Mouse (Mus musculus): Measurements from ENCODE around the gene Golm1. TPM values are rescaled to one million over a fixed set of nuclear protein-coding genes. Genes with fewer than 3 reads are reported as not detected.
"Not testable (repeated sequence)": the region's sequence is repeated elsewhere in the genome, so short reads cannot be mapped to it uniquely, and the experiment has no call there.

The Golm1 gene
- 37.9 and 40.5 TPM in 2 replicates for polyA plus RNA-seq (2015; fragmentation: Nextera tagmentation; extraction: Ambion mirVana)

DNA sequence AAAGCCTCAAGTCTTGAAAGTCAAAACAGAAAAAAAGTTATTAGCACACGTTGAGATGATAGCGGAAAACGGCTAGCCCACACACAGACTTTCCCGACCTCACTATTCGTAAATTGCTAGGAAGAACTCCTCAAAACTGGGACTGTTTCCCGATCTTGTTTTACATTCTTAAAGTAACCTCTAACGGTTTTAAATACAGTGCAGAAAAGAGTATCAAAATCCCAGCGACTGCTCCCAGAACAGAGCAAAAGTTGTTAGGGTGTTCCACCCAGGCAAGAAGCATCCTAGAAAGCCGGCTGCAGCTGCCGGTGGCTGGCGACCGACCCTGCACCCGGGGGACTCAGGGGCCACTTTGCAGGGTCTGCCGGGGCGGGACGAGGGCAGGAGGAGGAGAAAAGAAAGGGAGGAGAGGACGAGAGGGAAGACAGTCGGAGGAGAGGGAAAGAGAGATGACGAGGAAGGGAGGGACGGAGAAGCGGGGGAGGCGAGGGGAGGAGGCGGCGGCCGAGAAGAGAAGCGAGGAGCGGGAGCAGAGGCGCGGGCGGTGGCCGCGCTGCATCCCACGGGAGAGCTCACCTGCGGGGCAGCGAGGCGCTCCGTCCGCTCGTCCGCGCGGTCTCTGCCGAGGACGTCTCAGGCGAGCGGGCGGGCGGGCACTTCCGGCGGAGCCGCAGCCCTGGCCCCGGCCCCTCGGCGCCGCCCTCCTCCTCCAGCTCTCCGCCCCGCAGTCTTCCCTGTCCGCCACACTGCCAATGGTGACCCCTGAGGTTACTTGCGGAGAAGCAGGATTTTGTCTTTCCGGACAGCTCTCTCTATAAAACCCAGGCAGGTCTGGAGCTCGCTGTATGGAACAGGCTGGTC lies at the start of gene Golm1:
Gene Golm1 (minus strand): TSS at position 661 of the 861 bp plus-strand sequence.
- Histone ChIP-seq H3K9me3 (replicated peaks) (no peaks in the 10 kb centered on the region), H3K27me3 (no peaks in the 10 kb centered on the region), H3K4me3 (replicated peaks) (peak within 1 kb of the TSS; percentile 83), H3K36me3 (no peaks in the 10 kb centered on the region), H3K4me1 (peaks cover 21% of the 10 kb centered on the region), H3K4me2 (peak within 1 kb of the TSS; percentile 79), H3K9ac (peak within 1 kb of the TSS; percentile 63), H3K27ac (peak within 1 kb of the TSS; percentile 86)
- ATAC-seq (replicated peaks; ENCODE audit: low FRiP score) = peak; percentile 88
- WGBS = under 1% methylated on average over 45 of the region's 61 CpGs

DNA sequence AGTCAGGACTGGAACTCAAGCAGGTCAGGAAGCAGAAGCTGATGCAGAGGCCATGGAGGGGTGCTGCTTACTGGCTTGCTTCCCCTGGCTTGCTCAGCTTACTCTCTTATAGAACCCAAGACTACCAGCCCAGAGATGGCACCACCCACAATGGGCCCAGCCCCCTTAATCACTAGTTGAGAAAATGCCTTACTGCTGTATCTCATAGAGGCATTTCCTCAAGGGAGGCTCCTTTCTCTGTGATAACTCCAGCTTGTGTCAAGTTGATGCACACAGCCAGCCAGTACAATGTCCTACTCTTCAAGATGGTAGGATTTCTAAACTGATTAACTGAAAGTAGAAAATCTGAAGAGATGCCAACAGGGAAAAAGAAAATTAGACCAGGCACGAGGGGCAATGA lies 46.5 kb upstream of the Golm1 start:
- H3K36me3 ChIP-seq; H3K27ac ChIP-seq; H3K9ac ChIP-seq; H3K9me3 ChIP-seq (replicated peaks); H3K4me1 ChIP-seq; H3K4me3 ChIP-seq (replicated peaks); ATAC-seq (replicated peaks; ENCODE audit: low FRiP score); H3K4me2 ChIP-seq: not testable (repeated sequence)
- H3K27me3 ChIP-seq = 0 out of 2 replicates have a peak, but pooled peaks cover 10% of the 10 kb centered on the region
- 78% methylated on average over 1 of the region's 1 CpGs for WGBS

DNA sequence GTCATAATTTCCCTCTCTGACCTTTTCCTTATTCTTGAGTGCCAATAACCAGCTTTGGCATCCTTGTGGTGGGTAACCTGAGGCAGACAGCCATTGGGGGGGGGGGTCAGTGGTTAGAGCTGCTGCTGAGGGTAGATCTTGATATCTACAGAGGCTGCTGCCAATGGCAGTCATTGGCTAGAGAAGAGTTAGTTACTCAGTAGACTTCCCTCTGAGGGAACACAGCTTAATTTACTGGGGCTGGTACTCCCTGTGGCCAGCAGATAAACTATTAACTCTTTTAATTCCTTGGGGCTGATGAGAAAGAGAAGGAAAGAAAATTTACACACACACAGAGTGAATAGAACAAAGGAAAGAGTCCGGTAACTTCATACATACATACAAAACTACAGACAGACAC lies 43.9 kb upstream of the Golm1 start:
- WGBS = 93% methylated on average over 1 of the region's 1 CpGs

DNA sequence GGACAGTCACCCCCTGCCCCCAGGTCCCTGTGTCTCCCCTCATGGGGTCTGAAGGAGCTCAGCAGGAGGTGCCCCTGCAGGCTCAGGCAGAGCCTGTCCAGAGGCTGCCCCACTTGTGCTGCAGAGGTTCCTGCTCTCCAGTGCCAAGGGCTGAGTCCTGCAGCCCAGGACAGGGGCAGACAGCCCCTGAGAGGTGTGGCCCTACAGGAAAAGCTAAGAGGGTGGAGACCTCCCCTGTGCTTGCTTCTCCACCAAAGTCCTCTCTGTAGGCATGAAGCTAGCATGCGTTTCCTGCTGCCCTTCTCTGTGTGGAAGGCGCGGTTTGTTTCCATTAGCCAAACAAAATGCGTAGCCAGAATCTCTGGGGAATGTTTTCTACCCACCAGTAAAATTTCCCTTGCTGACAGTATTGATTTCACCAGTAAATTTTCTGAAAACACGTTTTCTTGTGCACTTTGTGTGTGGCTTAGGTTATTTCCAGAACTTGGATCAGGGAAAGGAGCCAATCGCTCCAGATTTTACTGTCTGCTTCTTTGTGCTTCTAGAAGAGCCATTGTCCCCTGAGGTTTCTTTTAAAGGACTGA lies 43.3 kb upstream of the Golm1 start:
- 0 out of 2 replicates have a peak, but pooled peaks have one; percentile 15 for ATAC-seq (replicated peaks; ENCODE audit: low FRiP score)
- H3K27ac ChIP-seq; H3K27me3 ChIP-seq; H3K4me3 ChIP-seq (replicated peaks); H3K4me1 ChIP-seq; H3K36me3 ChIP-seq; H3K9me3 ChIP-seq (replicated peaks); H3K9ac ChIP-seq; H3K4me2 ChIP-seq: not testable (repeated sequence)
- 30% methylated on average over 6 of the region's 6 CpGs for WGBS

More for the DNA sequence above, 43.9 kb upstream of the Golm1 start:
- Histone ChIP-seq H3K4me3 (replicated peaks) (no peak overlapping the region), H3K36me3 (no peaks in the 10 kb centered on the region), H3K27ac (no peak overlapping the region), H3K4me1 (peaks cover 6% of the 10 kb centered on the region; the same call in 1 of the 2 replicates), H3K9me3 (replicated peaks) (no peaks in the 10 kb centered on the region), H3K9ac (no peak overlapping the region), H3K4me2 (no peak overlapping the region), H3K27me3 (no peaks in the 10 kb centered on the region)
- ATAC-seq (replicated peaks; ENCODE audit: low FRiP score) = no peak

GRCm38 (mm10) chr13:59713710-59714109 lies 38.1 kb upstream of the Golm1 start:
- WGBS = 43% methylated on average over 3 of the region's 3 CpGs
- Histone ChIP-seq H3K4me2 (no peak overlapping the region), H3K27me3 (no peaks in the 10 kb centered on the region), H3K27ac (no peak overlapping the region), H3K9ac (no peak overlapping the region), H3K9me3 (replicated peaks) (no peaks in the 10 kb centered on the region), H3K4me1 (no peaks in the 10 kb centered on the region), H3K4me3 (replicated peaks) (no peak overlapping the region), H3K36me3 (no peaks in the 10 kb centered on the region)
- ATAC-seq (replicated peaks; ENCODE audit: low FRiP score) = no peak

DNA sequence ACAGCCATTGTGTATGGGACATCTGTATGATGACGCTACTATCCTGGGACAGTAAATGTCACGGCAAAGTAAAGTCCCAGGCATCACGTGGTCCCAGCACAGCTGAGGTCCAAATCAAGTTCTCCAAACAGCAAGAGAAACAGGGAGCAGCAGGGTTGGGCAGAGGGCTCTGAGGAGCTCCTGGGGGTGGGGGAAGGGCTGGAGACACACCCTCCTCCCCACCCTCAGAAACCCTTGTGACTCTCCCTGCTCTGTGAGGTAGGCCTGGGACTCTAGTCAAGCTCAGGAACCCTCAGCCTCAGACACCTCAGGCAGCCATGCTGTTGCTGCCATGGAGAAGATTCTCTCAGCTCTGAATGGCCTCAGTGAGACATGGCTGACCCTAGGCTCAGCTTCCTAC lies 36.4 kb upstream of the Golm1 start, which contains the start of gene Spata31d1b:
Gene Spata31d1b (plus strand): TSS at position 301 of the 400 bp plus-strand sequence.
- not testable (repeated sequence) for H3K9me3 ChIP-seq (replicated peaks); H3K4me1 ChIP-seq; H3K27ac ChIP-seq; H3K4me2 ChIP-seq; H3K27me3 ChIP-seq; H3K9ac ChIP-seq; ATAC-seq (replicated peaks; ENCODE audit: low FRiP score); H3K36me3 ChIP-seq; H3K4me3 ChIP-seq (replicated peaks)
- WGBS = 67% methylated on average over 3 of the region's 3 CpGs

DNA sequence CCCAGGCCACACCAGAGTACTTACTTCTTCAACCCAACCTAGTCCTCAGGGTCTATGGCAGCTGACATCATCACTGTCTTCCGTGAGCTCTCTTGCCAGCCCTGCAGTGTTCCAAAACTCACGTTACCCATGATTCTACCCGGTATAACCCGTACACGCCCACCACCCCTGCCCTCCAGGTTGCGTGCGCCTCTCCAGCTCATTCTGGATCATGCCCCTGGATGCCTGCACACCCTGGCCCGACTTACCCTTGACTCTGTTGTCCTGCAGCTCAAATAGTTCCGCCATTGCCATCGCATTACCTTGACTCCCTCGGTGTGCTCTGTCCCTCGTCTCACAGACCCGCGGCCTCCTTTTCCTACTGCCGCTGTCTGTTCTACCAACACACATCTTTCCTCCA lies 34.6 kb upstream of the Golm1 start, which contains the start of gene Spata31d1a:
Gene Spata31d1a (minus strand): TSS at position 101 of the 400 bp plus-strand sequence.
- no peak within 1 kb of the TSS for H3K4me3 ChIP-seq (replicated peaks)
- H3K9me3 ChIP-seq (replicated peaks) = no peaks in the 10 kb centered on the region
- no peak within 1 kb of the TSS for H3K4me2 ChIP-seq
- no peak within 1 kb of the TSS for H3K27ac ChIP-seq
- WGBS = 90% methylated on average over 15 of the region's 15 CpGs
- H3K4me1 ChIP-seq = no peaks in the 10 kb centered on the region
- no peak within 1 kb of the TSS for H3K9ac ChIP-seq
- H3K27me3 ChIP-seq = no peaks in the 10 kb centered on the region
- H3K36me3 ChIP-seq = no peaks in the 10 kb centered on the region
- no peak for ATAC-seq (replicated peaks; ENCODE audit: low FRiP score)

DNA sequence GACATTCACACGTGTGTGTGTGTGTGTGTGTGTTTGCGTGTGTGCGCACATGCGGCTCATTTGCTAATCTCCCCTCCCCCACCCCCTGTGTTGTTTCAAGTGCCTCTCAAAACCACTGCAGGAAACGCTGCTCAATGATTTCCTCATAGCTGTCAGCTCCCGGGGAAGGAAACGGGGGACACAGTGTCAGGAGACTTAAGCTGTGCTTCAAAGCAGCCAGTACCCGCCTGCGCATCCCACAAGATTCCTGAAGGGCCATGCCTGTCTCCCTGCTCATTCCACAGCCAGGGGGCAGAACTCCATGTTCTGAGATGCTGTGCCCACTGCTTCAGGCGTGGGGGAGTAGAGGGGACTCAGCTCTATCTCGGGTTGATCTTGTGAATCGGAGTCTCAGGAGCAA lies 29.0 kb upstream of the Golm1 start:
- 0 out of 2 replicates have a peak, but pooled peaks have one; percentile 62 for ATAC-seq (replicated peaks; ENCODE audit: low FRiP score)
- H3K4me2 ChIP-seq = no peak overlapping the region
- no peaks in the 10 kb centered on the region for H3K9me3 ChIP-seq (replicated peaks)
- H3K27ac ChIP-seq = no peak overlapping the region
- H3K4me1 ChIP-seq = 0 out of 2 replicates have a peak, but pooled peaks cover 5% of the 10 kb centered on the region
- H3K36me3 ChIP-seq = no peaks in the 10 kb centered on the region
- 42% methylated on average over 12 of the region's 12 CpGs for WGBS
- H3K27me3 ChIP-seq = no peaks in the 10 kb centered on the region
- H3K4me3 ChIP-seq (replicated peaks) = no peak overlapping the region
- no peak overlapping the region for H3K9ac ChIP-seq

DNA sequence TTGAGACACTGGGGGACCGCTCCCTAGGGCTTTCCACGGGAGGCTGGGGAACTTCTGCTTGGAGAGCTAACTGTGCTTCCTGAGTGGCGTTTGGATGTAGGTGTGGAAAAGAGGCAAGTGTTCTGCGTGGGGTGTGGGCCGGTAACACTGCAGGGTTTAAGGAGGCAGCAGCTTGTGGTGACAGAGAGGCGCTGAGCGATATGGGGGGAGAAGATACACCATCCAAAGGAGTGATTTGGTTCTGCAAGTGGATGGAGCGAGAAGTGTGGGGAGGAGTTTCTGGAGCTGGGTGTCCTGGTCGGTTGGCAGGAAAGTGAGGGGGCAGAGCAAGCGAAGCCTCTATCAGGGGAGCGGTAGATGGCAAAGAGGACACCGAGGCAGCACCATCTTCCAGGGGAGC lies 27.9 kb upstream of the Golm1 start:
- Histone ChIP-seq H3K9me3 (replicated peaks) (no peaks in the 10 kb centered on the region), H3K36me3 (no peaks in the 10 kb centered on the region), H3K4me2 (no peak overlapping the region), H3K4me1 (0 out of 2 replicates have a peak, but pooled peaks cover 5% of the 10 kb centered on the region), H3K27me3 (no peaks in the 10 kb centered on the region), H3K4me3 (replicated peaks) (no peak overlapping the region), H3K9ac (no peak overlapping the region), H3K27ac (no peak overlapping the region)
- ATAC-seq (replicated peaks; ENCODE audit: low FRiP score) = no peak
- WGBS = 82% methylated on average over 12 of the region's 12 CpGs

- not testable (repeated sequence) for ATAC-seq (replicated peaks; ENCODE audit: low FRiP score); H3K4me2 ChIP-seq; H3K4me3 ChIP-seq (replicated peaks); H3K27me3 ChIP-seq; H3K4me1 ChIP-seq; H3K9me3 ChIP-seq (replicated peaks); H3K9ac ChIP-seq; H3K27ac ChIP-seq; H3K36me3 ChIP-seq
- 74% methylated on average over 1 of the region's 1 CpGs for WGBS
Observed at GRCm38 (mm10) chr13:59700137-59700536, 24.5 kb upstream of the Golm1 start.

DNA sequence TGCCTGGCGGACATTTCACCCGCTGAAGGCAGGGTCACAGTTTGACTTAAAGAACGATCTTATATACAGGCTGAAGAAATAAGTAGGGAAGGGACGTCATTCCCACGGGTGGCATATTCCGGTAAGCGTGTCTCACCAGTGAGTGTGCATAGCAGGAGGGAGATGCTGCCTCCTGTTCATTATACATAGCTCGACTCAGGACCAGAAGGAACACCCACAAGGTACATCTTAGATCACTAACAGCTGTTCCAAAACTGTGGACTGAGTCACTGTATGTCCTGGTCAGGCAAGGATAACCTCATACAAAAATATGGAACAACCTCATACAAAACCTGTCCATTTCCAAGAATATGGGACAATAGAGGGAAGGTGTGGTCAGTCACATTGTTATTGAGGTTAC lies 23.5 kb upstream of the Golm1 start:
- WGBS = 91% methylated on average over 8 of the region's 8 CpGs
- Histone ChIP-seq H3K9ac (no peak overlapping the region), H3K36me3 (no peaks in the 10 kb centered on the region), H3K4me1 (no peaks in the 10 kb centered on the region), H3K4me2 (no peak overlapping the region), H3K27me3 (no peaks in the 10 kb centered on the region), H3K27ac (no peak overlapping the region), H3K4me3 (replicated peaks) (no peak overlapping the region), H3K9me3 (replicated peaks) (no peaks in the 10 kb centered on the region)
- ATAC-seq (replicated peaks; ENCODE audit: low FRiP score) = no peak

DNA sequence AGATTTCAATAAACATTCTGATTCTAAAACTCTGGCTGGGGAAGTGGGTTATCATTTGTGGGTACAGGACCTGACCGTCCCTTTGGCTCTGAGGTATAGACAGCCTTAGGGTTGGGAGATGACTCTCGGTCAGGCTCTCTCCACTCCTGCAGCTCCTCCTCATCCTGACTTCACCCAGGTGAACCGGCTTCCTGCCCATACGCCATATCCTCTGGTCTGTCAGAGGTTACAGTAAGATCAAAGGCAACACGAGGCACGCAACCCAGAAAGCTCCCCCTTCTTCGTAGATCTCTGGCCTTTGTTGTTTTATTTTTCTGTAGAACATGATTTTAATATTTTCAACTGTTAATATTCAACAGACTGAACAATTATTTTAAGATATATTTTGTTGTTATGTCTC lies 20.2 kb upstream of the Golm1 start:
- H3K36me3 ChIP-seq = no peaks in the 10 kb centered on the region
- H3K4me3 ChIP-seq (replicated peaks) = no peak overlapping the region
- H3K9ac ChIP-seq = no peak overlapping the region
- H3K27ac ChIP-seq = no peak overlapping the region
- no peaks in the 10 kb centered on the region for H3K27me3 ChIP-seq
- H3K4me1 ChIP-seq = no peaks in the 10 kb centered on the region
- no peaks in the 10 kb centered on the region for H3K9me3 ChIP-seq (replicated peaks)
- no peak overlapping the region for H3K4me2 ChIP-seq
- WGBS = 73% methylated on average over 7 of the region's 7 CpGs
- ATAC-seq (replicated peaks; ENCODE audit: low FRiP score) = no peak
